Mouse (Mus musculus): ENCODE data around the gene Fgd2. TPM values are rescaled to one million over a fixed set of nuclear protein-coding genes. Genes with fewer than 3 reads are reported as not detected.
A peak's percentile ranks its signal among the peaks of the same experiment; 100 is the strongest.

Fgd2 gene
- polyA plus RNA-seq, 1 experiment from 2014 or later: 2.4 TPM

GRCm38 (mm10) chr17:29330221-29330620, 30.5 kb upstream of the Fgd2 start:
- DNase-seq (ENCODE audit: low spot score) (no peak), ATAC-seq (replicated peaks; ENCODE audit: low FRiP score) (no peak)
- H3K9ac ChIP-seq (ENCODE audit: low read length): no peak overlapping the region
- H3K4me2 ChIP-seq (ENCODE audit: low read depth, low read length, severe bottlenecking): no peak overlapping the region
- H3K27ac ChIP-seq (ENCODE audit: low read depth, low read length): no peak overlapping the region
- H3K27me3 ChIP-seq (ENCODE audit: control insufficient read depth, insufficient read depth, low read length): no peaks in the 10 kb centered on the region
- peaks cover 3% of the 10 kb centered on the region; the same call in 1 of the 2 replicates for H3K36me3 ChIP-seq (ENCODE audit: control insufficient read depth, insufficient read depth, low read length)
- no peak overlapping the region for H3K4me3 ChIP-seq (ENCODE audit: low read depth, low read length)
- peaks cover 21% of the 10 kb centered on the region for H3K4me1 ChIP-seq (replicated peaks; ENCODE audit: control insufficient read depth, insufficient read depth, low read length)
- 80% methylated on average over 3 of the region's 3 CpGs for WGBS
- H3K9me3 ChIP-seq (ENCODE audit: control insufficient read depth, low read length): no peaks in the 10 kb centered on the region

- Histone ChIP-seq H3K36me3 (ENCODE audit: control insufficient read depth, insufficient read depth, low read length) (peaks cover 3% of the 10 kb centered on the region; the same call in 1 of the 2 replicates), H3K9ac (ENCODE audit: low read length) (no peak overlapping the region), H3K9me3 (ENCODE audit: control insufficient read depth, low read length) (no peaks in the 10 kb centered on the region), H3K4me2 (ENCODE audit: low read depth, low read length, severe bottlenecking) (no peak overlapping the region), H3K4me3 (ENCODE audit: low read depth, low read length) (no peak overlapping the region), H3K27me3 (ENCODE audit: control insufficient read depth, insufficient read depth, low read length) (no peaks in the 10 kb centered on the region), H3K4me1 (replicated peaks; ENCODE audit: control insufficient read depth, insufficient read depth, low read length) (peaks cover 19% of the 10 kb centered on the region), H3K27ac (ENCODE audit: low read depth, low read length) (no peak overlapping the region)
- ATAC-seq (replicated peaks; ENCODE audit: low FRiP score) (no peak), DNase-seq (ENCODE audit: low spot score) (peak; percentile 43)
- 21% methylated on average over 5 of the region's 5 CpGs for WGBS
Measured at GRCm38 (mm10) chr17:29330671-29331410, 29.9 kb upstream of the Fgd2 start.

GRCm38 (mm10) chr17:29332186-29332685, 28.5 kb upstream of the Fgd2 start:
- 88% methylated on average over 4 of the region's 4 CpGs for WGBS
- DNase-seq (ENCODE audit: low spot score) (peak; percentile 44), ATAC-seq (replicated peaks; ENCODE audit: low FRiP score) (no peak)
- H3K36me3 ChIP-seq (ENCODE audit: control insufficient read depth, insufficient read depth, low read length): peaks cover 9% of the 10 kb centered on the region; the same call in 1 of the 2 replicates
- H3K27me3 ChIP-seq (ENCODE audit: control insufficient read depth, insufficient read depth, low read length): no peaks in the 10 kb centered on the region
- no peak overlapping the region for H3K9ac ChIP-seq (ENCODE audit: low read length)
- H3K9me3 ChIP-seq (ENCODE audit: control insufficient read depth, low read length): no peaks in the 10 kb centered on the region
- H3K4me3 ChIP-seq (ENCODE audit: low read depth, low read length): no peak overlapping the region
- no peak overlapping the region for H3K4me2 ChIP-seq (ENCODE audit: low read depth, low read length, severe bottlenecking)
- H3K4me1 ChIP-seq (replicated peaks; ENCODE audit: control insufficient read depth, insufficient read depth, low read length): peaks cover 6% of the 10 kb centered on the region; the same call in 1 of the 2 replicates
- no peak overlapping the region for H3K27ac ChIP-seq (ENCODE audit: low read depth, low read length)

GRCm38 (mm10) chr17:29336266-29336990, 24.3 kb upstream of the Fgd2 start:
- peaks cover under 1% of the 10 kb centered on the region for H3K4me1 ChIP-seq (replicated peaks; ENCODE audit: control insufficient read depth, insufficient read depth, low read length)
- ATAC-seq (replicated peaks; ENCODE audit: low FRiP score): no peak
- WGBS: 94% methylated on average over 19 of the region's 19 CpGs
- H3K4me2 ChIP-seq (ENCODE audit: low read depth, low read length, severe bottlenecking): no peak overlapping the region
- H3K27ac ChIP-seq (ENCODE audit: low read depth, low read length): no peak overlapping the region
- H3K9ac ChIP-seq (ENCODE audit: low read length): no peak overlapping the region
- no peak overlapping the region for H3K4me3 ChIP-seq (ENCODE audit: low read depth, low read length)
- no peaks in the 10 kb centered on the region for H3K9me3 ChIP-seq (ENCODE audit: control insufficient read depth, low read length)
- peaks cover 18% of the 10 kb centered on the region; the same call in 1 of the 2 replicates for H3K36me3 ChIP-seq (ENCODE audit: control insufficient read depth, insufficient read depth, low read length)
- peak; percentile 50 for DNase-seq (ENCODE audit: low spot score)
- H3K27me3 ChIP-seq (ENCODE audit: control insufficient read depth, insufficient read depth, low read length): no peaks in the 10 kb centered on the region

- Histone ChIP-seq H3K4me3 (ENCODE audit: low read depth, low read length) (no peak overlapping the region), H3K27ac (ENCODE audit: low read depth, low read length) (no peak overlapping the region), H3K9ac (ENCODE audit: low read length) (no peak overlapping the region), H3K36me3 (ENCODE audit: control insufficient read depth, insufficient read depth, low read length) (peaks cover 18% of the 10 kb centered on the region; the same call in 1 of the 2 replicates), H3K4me1 (replicated peaks; ENCODE audit: control insufficient read depth, insufficient read depth, low read length) (peaks cover 7% of the 10 kb centered on the region), H3K4me2 (ENCODE audit: low read depth, low read length, severe bottlenecking) (no peak overlapping the region), H3K9me3 (ENCODE audit: control insufficient read depth, low read length) (no peaks in the 10 kb centered on the region), H3K27me3 (ENCODE audit: control insufficient read depth, insufficient read depth, low read length) (no peaks in the 10 kb centered on the region)
- WGBS: 94% methylated on average over 9 of the region's 9 CpGs
- ATAC-seq (replicated peaks; ENCODE audit: low FRiP score): no peak
- peak; percentile 44 for DNase-seq (ENCODE audit: low spot score)
Measured at GRCm38 (mm10) chr17:29337979-29338823, 22.5 kb upstream of the Fgd2 start.

- Histone ChIP-seq H3K4me1 (replicated peaks; ENCODE audit: control insufficient read depth, insufficient read depth, low read length) (peaks cover 7% of the 10 kb centered on the region), H3K27me3 (ENCODE audit: control insufficient read depth, insufficient read depth, low read length) (no peaks in the 10 kb centered on the region), H3K4me2 (ENCODE audit: low read depth, low read length, severe bottlenecking) (no peak overlapping the region), H3K9ac (ENCODE audit: low read length) (no peak overlapping the region), H3K4me3 (ENCODE audit: low read depth, low read length) (no peak overlapping the region), H3K9me3 (ENCODE audit: control insufficient read depth, low read length) (no peaks in the 10 kb centered on the region), H3K36me3 (ENCODE audit: control insufficient read depth, insufficient read depth, low read length) (peaks cover 16% of the 10 kb centered on the region; the same call in 1 of the 2 replicates), H3K27ac (ENCODE audit: low read depth, low read length) (no peak overlapping the region)
- 91% methylated on average over 11 of the region's 11 CpGs for WGBS
- no peak for DNase-seq (ENCODE audit: low spot score)
- no peak for ATAC-seq (replicated peaks; ENCODE audit: low FRiP score)
Measured at GRCm38 (mm10) chr17:29339170-29339768, 21.4 kb upstream of the Fgd2 start.

GRCm38 (mm10) chr17:29340406-29341261, 20.1 kb upstream of the Fgd2 start:
- no peak overlapping the region for H3K4me3 ChIP-seq (ENCODE audit: low read depth, low read length)
- H3K27me3 ChIP-seq (ENCODE audit: control insufficient read depth, insufficient read depth, low read length): no peaks in the 10 kb centered on the region
- ATAC-seq (replicated peaks; ENCODE audit: low FRiP score) (no peak), DNase-seq (ENCODE audit: low spot score) (no peak)
- 84% methylated on average over 18 of the region's 18 CpGs for WGBS
- peaks cover 16% of the 10 kb centered on the region; the same call in 1 of the 2 replicates for H3K36me3 ChIP-seq (ENCODE audit: control insufficient read depth, insufficient read depth, low read length)
- no peak overlapping the region for H3K27ac ChIP-seq (ENCODE audit: low read depth, low read length)
- H3K9me3 ChIP-seq (ENCODE audit: control insufficient read depth, low read length): no peaks in the 10 kb centered on the region
- H3K9ac ChIP-seq (ENCODE audit: low read length): no peak overlapping the region
- H3K4me1 ChIP-seq (replicated peaks; ENCODE audit: control insufficient read depth, insufficient read depth, low read length): peaks cover 7% of the 10 kb centered on the region
- H3K4me2 ChIP-seq (ENCODE audit: low read depth, low read length, severe bottlenecking): no peak overlapping the region

Measured in forebrain, embryonic 11.5 days (tissue).